Mouse (Mus musculus): ENCODE results near the gene Rnf135.
"Not testable (repeated sequence)": the region's sequence is repeated elsewhere in the genome, so short reads cannot be mapped to it uniquely, and the experiment has no call there.

Rnf135 gene

GRCm38 (mm10) chr11:80204037-80204436 lies 20.4 kb downstream of the Rnf135 start:
- DNase-seq: peak; percentile 14 to 26

GRCm38 (mm10) chr11:80204941-80205340 lies 21.3 kb downstream of the Rnf135 start:
- no peak for DNase-seq

- DNase-seq: peak in 1 of 2 experiments; percentile 9
Measured at GRCm38 (mm10) chr11:80208465-80208859, 24.8 kb downstream of the Rnf135 start.

- DNase-seq: peak; percentile 99
Measured at GRCm38 (mm10) chr11:80208860-80209800, 25.5 kb downstream of the Rnf135 start, which contains the start of gene Rhot1. Gene Rhot1, plus strand, starts transcription at chr11:80209019.

GRCm38 (mm10) chr11:80210321-80210720 lies 26.7 kb downstream of the Rnf135 start:
- no peak for DNase-seq

- DNase-seq: no peak
Measured at GRCm38 (mm10) chr11:80212282-80212681, 28.6 kb downstream of the Rnf135 start.

- DNase-seq: no peak
Measured at GRCm38 (mm10) chr11:80215291-80215690, 31.6 kb downstream of the Rnf135 start.

- DNase-seq: no peak
Measured at GRCm38 (mm10) chr11:80218657-80219293, 35.1 kb downstream of the Rnf135 start.

GRCm38 (mm10) chr11:80230066-80230465 lies 46.4 kb downstream of the Rnf135 start:
- not testable (repeated sequence) for DNase-seq

GRCm38 (mm10) chr11:80237278-80237677 lies 53.6 kb downstream of the Rnf135 start:
- DNase-seq: no peak

- DNase-seq: no peak
Measured at GRCm38 (mm10) chr11:80238306-80238705, 54.7 kb downstream of the Rnf135 start.

- no peak for DNase-seq
Measured at GRCm38 (mm10) chr11:80247026-80247425, 63.4 kb downstream of the Rnf135 start.

GRCm38 (mm10) chr11:80248531-80248930 lies 64.9 kb downstream of the Rnf135 start:
- no peak for DNase-seq

All from cerebellum, postnatal 14 days (tissue).